Mouse (Mus musculus) megakaryocyte, embryonic 14.5 days (primary cell): ENCODE measurements at regions not wholly inside any gene's neighbourhood (a gene's known extent, or its start where the extent isn't known, plus 50 kb on each side); places are given as distances from the start of the nearest gene placed in this dataset.

Source experiments
- H3K27me3 ChIP-seq: replicated peaks from 2 replicates; pipeline ENCODE3; 2012; ENCODE audit warnings: inconsistent platforms
- H3K36me3 ChIP-seq: replicated peaks from 2 replicates; pipeline ENCODE3; 2012; ENCODE audit warnings: low read length, inconsistent platforms, mixed read lengths
- H3K4me1 ChIP-seq: 2 replicates; pipeline ENCODE4 v1.6.1; 2012; ENCODE audit warnings: inconsistent platforms
- H3K4me3 ChIP-seq: replicated peaks from 2 replicates; pipeline ENCODE3; 2012; ENCODE audit warnings: moderate library complexity, mild to moderate bottlenecking, inconsistent platforms
- H3K9me3 ChIP-seq: 2 replicates; pipeline ENCODE4 v1.6.1; 2012; ENCODE audit warnings: inconsistent platforms
- FLI1 ChIP-seq: IDR thresholded peaks from 2 replicates; pipeline ENCODE4 v1.6.1; 2012; ENCODE audit warnings: low read length, inconsistent platforms, mixed read lengths
- GATA1 ChIP-seq: IDR thresholded peaks from 3 replicates; pipeline ENCODE4 v1.6.1; 2012; ENCODE audit warnings: mixed read lengths, low read length, inconsistent platforms, borderline replicate concordance

DNA sequence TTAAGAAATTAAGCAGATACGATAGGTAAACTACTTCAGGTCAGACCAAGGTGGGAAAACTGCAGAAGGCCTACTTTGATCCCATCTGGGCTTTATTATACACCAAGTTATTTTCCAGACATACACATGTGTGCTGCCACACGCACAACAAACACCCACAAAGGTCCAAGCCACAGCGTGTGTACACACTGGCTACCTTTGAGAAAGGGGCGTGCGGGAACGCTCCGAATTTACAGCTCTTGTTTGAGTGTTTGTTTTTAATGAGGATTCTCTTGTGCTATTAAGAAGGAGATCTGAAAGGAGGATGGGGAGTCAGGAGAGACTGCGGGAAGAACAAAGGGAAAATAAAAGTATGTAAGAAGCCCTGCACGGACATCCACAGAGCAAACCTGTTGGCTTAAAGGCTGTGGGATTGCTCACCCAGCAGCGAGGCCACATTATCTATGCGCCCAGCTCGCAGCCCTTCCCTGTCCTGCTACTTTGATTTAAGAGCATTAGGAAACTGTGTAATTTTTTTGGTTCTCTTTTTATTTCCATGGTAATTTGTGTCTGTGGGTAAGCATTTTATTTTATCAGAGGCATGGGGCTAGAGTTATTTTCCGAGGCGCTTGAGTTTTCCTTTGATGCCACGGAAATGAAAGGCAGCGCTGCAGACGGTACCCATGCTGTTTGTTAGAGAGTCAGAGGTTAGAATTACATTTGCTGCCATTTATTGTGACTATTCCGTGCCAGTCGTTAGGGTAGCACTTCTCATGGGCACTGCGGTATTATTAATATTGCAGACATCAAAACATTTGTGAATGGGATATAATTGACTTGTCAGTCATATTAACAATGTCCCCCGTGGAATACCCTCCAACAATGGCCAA lies 272.4 kb downstream of the Nr2f2 start:
- TF ChIP-seq GATA1 (no peak), FLI1 (no peak)
- Histone ChIP-seq H3K9me3 (0 out of 2 replicates have a peak, but pooled peaks cover 3% of the 10 kb centered on the region), H3K4me1 (no peaks in the 10 kb centered on the region), H3K36me3 (no peaks in the 10 kb centered on the region), H3K4me3 (no peak overlapping the region), H3K27me3 (no peaks in the 10 kb centered on the region)

DNA sequence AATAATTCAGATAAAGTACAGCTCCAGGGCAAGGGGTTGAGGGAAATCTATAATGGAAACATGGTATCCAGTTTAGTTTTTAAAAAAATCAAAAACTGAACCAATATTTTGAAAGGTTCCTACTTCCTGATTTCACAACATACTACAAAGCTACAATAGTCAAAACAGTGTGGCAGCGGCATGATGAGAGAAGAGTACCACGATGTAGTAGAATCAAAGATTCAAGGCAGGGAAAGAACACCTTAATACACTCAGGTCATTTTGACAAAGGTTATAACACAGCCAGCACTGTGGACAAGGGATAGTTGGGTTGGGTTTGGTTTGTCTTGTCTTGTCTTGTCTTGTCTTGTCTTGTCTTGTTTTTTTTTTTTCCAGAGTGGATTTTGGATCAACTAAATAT lies 274.4 kb downstream of the Nr2f2 start:
- Histone ChIP-seq H3K4me3 (no peak overlapping the region), H3K9me3 (no peaks in the 10 kb centered on the region), H3K36me3 (no peaks in the 10 kb centered on the region), H3K4me1 (no peaks in the 10 kb centered on the region), H3K27me3 (no peaks in the 10 kb centered on the region)
- TF ChIP-seq GATA1 (no peak), FLI1 (no peak)

DNA sequence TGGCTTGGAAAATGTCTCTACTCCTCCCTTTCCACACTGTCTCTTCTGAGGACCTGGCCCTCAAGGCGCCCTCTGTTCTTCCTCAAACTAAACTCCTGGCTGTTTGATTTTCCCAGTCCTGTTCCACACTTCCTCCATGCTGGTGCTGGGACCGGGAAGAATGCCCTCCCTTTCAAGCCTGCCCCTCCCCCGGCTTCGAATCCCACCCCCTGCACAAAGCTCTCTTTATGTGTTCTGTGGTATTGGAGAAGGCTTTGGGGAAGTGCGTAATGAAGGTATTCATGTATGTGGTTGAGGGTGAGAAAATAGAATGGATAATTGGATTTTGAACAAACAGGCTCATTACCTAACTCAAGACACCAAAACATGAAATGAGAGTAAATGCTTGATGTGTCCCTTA lies 277.4 kb downstream of the Nr2f2 start:
- Histone ChIP-seq H3K9me3 (peaks cover 4% of the 10 kb centered on the region; the same call in 1 of the 2 replicates), H3K4me3 (no peak overlapping the region), H3K27me3 (no peaks in the 10 kb centered on the region), H3K4me1 (no peaks in the 10 kb centered on the region), H3K36me3 (no peaks in the 10 kb centered on the region)
- TF ChIP-seq FLI1, result no peak
- TF ChIP-seq GATA1, result no peak

DNA sequence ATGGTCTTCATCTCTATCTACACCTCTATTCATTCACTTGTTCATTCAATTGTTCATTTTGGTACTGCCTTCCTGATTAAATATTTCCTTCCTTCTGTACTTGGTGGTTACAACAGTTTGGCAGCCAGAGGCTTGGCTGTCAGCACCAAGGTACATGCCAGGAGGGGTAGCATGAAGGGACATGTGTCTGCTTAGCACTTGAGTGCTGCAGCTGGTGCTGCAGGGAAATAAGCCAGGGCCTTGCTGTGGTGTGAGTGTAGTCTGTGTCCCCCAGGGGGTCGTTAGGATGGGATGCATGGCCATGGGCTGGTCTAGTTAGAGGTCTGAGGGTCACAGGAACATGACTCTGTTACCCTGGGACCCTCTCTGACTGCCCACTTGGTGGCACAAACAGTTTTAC lies 296.9 kb downstream of the Nr2f2 start:
- Histone ChIP-seq H3K9me3 (peaks cover 18% of the 10 kb centered on the region), H3K27me3 (no peaks in the 10 kb centered on the region), H3K36me3 (no peaks in the 10 kb centered on the region), H3K4me1 (no peaks in the 10 kb centered on the region), H3K4me3 (no peak overlapping the region)
- TF ChIP-seq GATA1 (no peak), FLI1 (no peak)

- Histone ChIP-seq H3K36me3 (no peaks in the 10 kb centered on the region), H3K4me1 (no peaks in the 10 kb centered on the region), H3K27me3 (no peaks in the 10 kb centered on the region), H3K4me3 (no peak overlapping the region), H3K9me3 (peaks cover 20% of the 10 kb centered on the region)
- TF ChIP-seq FLI1, result no peak
These were observed 298.5 kb downstream of the Nr2f2 start for GRCm38 (mm10) chr7:70067828-70068719.

DNA sequence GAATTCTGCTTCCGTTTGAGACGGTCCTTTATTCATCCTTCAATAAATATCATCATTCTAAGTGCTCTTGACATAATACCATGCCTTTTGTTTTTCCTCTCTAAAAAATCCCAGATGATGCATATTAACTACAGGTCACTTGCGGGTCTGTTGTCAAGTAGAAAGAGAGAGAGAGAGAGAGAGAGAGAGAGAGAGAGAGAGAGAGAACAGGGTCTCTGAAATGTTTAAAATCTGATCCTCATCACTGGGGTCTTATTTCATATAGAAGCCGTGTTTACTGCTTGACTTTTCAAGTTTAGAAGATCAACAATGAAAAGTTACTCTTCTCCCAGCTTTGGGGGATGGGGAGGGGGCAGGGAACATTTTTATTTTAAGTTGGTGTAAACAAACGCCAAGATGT lies 299.5 kb downstream of the Nr2f2 start:
- no peak overlapping the region for H3K4me3 ChIP-seq
- no peak for TF ChIP-seq FLI1
- no peak for TF ChIP-seq GATA1
- H3K27me3 ChIP-seq, result no peaks in the 10 kb centered on the region
- H3K36me3 ChIP-seq, result no peaks in the 10 kb centered on the region
- peaks cover 22% of the 10 kb centered on the region for H3K9me3 ChIP-seq
- H3K4me1 ChIP-seq, result no peaks in the 10 kb centered on the region

GRCm38 (mm10) chr7:70066448-70066847 lies 300.1 kb downstream of the Nr2f2 start:
- H3K4me1 ChIP-seq, result no peaks in the 10 kb centered on the region
- no peaks in the 10 kb centered on the region for H3K36me3 ChIP-seq
- H3K4me3 ChIP-seq, result no peak overlapping the region
- TF ChIP-seq GATA1, result no peak
- TF ChIP-seq FLI1, result no peak
- peaks cover 25% of the 10 kb centered on the region for H3K9me3 ChIP-seq
- H3K27me3 ChIP-seq, result no peaks in the 10 kb centered on the region

- H3K36me3 ChIP-seq, result no peaks in the 10 kb centered on the region
- TF ChIP-seq GATA1, result no peak
- TF ChIP-seq FLI1, result no peak
- H3K27me3 ChIP-seq, result no peaks in the 10 kb centered on the region
- no peak overlapping the region for H3K4me3 ChIP-seq
- no peaks in the 10 kb centered on the region for H3K4me1 ChIP-seq
- H3K9me3 ChIP-seq, result peaks cover 25% of the 10 kb centered on the region
These were observed 300.9 kb downstream of the Nr2f2 start for GRCm38 (mm10) chr7:70065471-70066130.

GRCm38 (mm10) chr7:70047415-70047753 lies 319.2 kb downstream of the Nr2f2 start:
- TF ChIP-seq FLI1, result no peak
- no peak for TF ChIP-seq GATA1
- no peaks in the 10 kb centered on the region for H3K4me1 ChIP-seq

More at GRCm38 (mm10) chr7:70047415-70047753, 319.2 kb downstream of the Nr2f2 start:
- Histone ChIP-seq H3K27me3 (no peaks in the 10 kb centered on the region), H3K36me3 (no peaks in the 10 kb centered on the region), H3K9me3 (peaks cover 8% of the 10 kb centered on the region), H3K4me3 (no peak overlapping the region)
